Mouse (Mus musculus) liver, embryonic 12.5 days (tissue): ENCODE measurements around the gene Itpkb. TPM values are rescaled to one million over a fixed set of nuclear protein-coding genes. Genes with fewer than 3 reads are reported as not detected.

ENCODE experiments used
- ATAC-seq: fragments of 200-750 bp; cut with Nextera tagmentation; 2 replicates; pipeline ENCODE4 v1.8.0; 2017; ENCODE audit warnings: moderate number of reproducible peaks, mild to moderate bottlenecking, moderate library complexity
- H3K27ac ChIP-seq: fragments of 300-500 bp; sonication (generic); 2 replicates; pipeline ENCODE4 v1.5.1; 2016; ENCODE audit warnings: mild to moderate bottlenecking
- H3K27me3 ChIP-seq: fragments of 300-500 bp; sonication (generic); replicated peaks from 2 replicates; pipeline ENCODE4 v1.6.1; 2016; ENCODE audit warnings: mild to moderate bottlenecking, moderate library complexity
- H3K36me3 ChIP-seq: fragments of 300-500 bp; sonication (generic); 2 replicates; pipeline ENCODE4 v1.6.1; 2016; ENCODE audit warnings: mild to moderate bottlenecking, moderate library complexity
- H3K4me1 ChIP-seq: fragments of 300-500 bp; sonication (generic); 2 replicates; pipeline ENCODE4 v1.6.1; 2016
- H3K4me2 ChIP-seq: fragments of 300-500 bp; sonication (generic); 2 replicates; pipeline ENCODE4 v1.6.1; 2016; ENCODE audit warnings: mild to moderate bottlenecking, moderate library complexity
- H3K4me3 ChIP-seq: fragments of 300-500 bp; sonication (generic); 2 replicates; pipeline ENCODE4 v1.5.1; 2016; ENCODE audit warnings: mild to moderate bottlenecking, moderate library complexity
- H3K9ac ChIP-seq: fragments of 300-500 bp; sonication (generic); 2 replicates; pipeline ENCODE4 v1.6.1; 2016; ENCODE audit warnings: mild to moderate bottlenecking, moderate library complexity
- H3K9me3 ChIP-seq: fragments of 300-500 bp; sonication (generic); replicated peaks from 2 replicates; pipeline ENCODE4 v1.6.1; 2016; ENCODE audit warnings: mild to moderate bottlenecking, moderate library complexity
- WGBS: fragments of 180-500 bp; shearing (Covaris S2); methylation state at CpG from one replicate; pipeline ENCODE4 v1.1.7; 2016; ENCODE audit not compliant: insufficient replicate concordance; 5-methylcytosine and 5-hydroxymethylcytosine counted together
- polyA plus RNA-seq: library from polyadenylated mRNA; unstranded; fragments of >200 nt; fragmentation: Nextera tagmentation; extraction: Ambion mirVana; gene quantifications from 2 replicates; pipeline ENCODE4 v1.2.1, GENCODE M21; 2016

Gene Itpkb
- polyA plus RNA-seq, 1 experiment from 2014 or later = 4.3 TPM

DNA sequence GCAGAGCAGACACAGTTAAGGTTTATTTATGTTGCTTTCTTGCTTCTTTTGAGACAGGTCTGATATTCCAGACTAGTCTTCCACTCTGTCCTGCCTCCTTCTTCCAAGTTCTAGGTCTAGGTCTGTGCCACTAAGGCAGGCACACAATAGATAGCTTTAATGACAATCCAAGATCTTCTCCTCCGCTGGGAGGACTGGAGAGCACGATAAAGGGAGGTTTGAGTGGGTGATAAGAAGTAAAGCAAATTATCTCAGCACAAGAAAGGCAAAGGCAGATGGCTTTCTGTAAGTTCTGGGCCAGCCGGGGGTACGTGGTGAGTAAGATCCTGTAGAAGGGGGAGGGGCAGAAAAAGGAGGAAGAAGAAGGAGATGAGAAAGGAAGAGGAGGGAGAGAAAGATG lies 12.8 kb upstream of the Itpkb start:
- whole genome bisulfite sequencing = 5% methylated on average over 4 of the region's 4 CpGs
- Histone ChIP-seq H3K4me2 (peak overlapping the region; percentile 2; the same call in 1 of the 2 replicates), H3K27me3 (peaks cover 29% of the 10 kb centered on the region), H3K4me3 (no peak overlapping the region), H3K27ac (no peak overlapping the region), H3K9ac (no peak overlapping the region), H3K36me3 (no peaks in the 10 kb centered on the region), H3K4me1 (peaks cover 29% of the 10 kb centered on the region), H3K9me3 (no peaks in the 10 kb centered on the region)
- peak; percentile 58; the same call in 1 of the 2 replicates for ATAC-seq

DNA sequence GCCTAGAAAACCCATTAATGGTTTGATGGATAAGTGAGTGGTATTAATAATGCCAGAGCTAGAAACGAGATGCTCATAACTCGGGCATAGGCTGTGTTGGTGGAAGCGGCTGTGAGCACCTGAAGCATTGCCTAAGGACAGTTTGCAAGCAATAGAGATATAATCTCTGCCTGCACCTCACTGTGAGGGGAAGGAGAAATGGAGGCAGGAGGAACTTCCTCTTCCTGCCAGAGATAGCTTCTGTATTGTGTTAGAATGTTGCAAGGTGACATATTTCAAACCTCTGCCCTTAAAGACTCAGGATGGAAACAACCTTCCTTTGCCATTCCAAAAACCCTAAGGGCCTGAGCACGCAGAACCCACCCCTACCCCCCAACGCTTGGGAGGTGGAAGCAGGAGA lies 11.9 kb upstream of the Itpkb start:
- peaks cover 21% of the 10 kb centered on the region for H3K27me3 ChIP-seq
- 44% methylated on average over 5 of the region's 5 CpGs for WGBS
- ATAC-seq = no peak
- H3K27ac ChIP-seq = no peak overlapping the region
- no peaks in the 10 kb centered on the region for H3K9me3 ChIP-seq
- H3K36me3 ChIP-seq = no peaks in the 10 kb centered on the region
- H3K4me3 ChIP-seq = no peak overlapping the region
- no peak overlapping the region for H3K9ac ChIP-seq
- H3K4me1 ChIP-seq = peaks cover 27% of the 10 kb centered on the region
- H3K4me2 ChIP-seq = no peak overlapping the region

DNA sequence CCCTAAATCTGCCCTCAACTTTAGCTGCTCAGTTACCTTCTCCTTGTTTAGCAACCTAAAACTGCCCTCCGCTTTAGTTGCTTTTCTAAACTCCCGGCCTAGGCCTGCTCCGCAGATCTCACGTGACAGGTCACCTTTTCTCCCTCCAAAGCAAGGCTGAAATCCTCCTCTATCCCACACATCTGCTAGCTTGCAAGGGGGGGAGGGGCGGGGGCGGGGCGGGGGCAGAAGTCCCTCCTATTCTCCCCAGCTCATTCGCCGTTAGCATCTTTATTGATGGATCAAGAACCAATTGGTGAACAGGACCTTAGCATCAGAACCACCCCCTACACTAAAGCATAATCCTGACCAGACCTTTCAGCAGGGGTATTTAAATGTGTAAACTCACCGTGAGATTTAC lies 10.4 kb upstream of the Itpkb start:
- no peak overlapping the region for H3K4me3 ChIP-seq
- H3K9me3 ChIP-seq = no peaks in the 10 kb centered on the region
- H3K4me2 ChIP-seq = no peak overlapping the region
- ATAC-seq = no peak
- WGBS = 35% methylated on average over 10 of the region's 10 CpGs
- H3K27me3 ChIP-seq = peaks cover 6% of the 10 kb centered on the region; the same call in 1 of the 2 replicates
- H3K9ac ChIP-seq = no peak overlapping the region
- peaks cover 18% of the 10 kb centered on the region for H3K4me1 ChIP-seq
- H3K27ac ChIP-seq = no peak overlapping the region
- H3K36me3 ChIP-seq = no peaks in the 10 kb centered on the region

DNA sequence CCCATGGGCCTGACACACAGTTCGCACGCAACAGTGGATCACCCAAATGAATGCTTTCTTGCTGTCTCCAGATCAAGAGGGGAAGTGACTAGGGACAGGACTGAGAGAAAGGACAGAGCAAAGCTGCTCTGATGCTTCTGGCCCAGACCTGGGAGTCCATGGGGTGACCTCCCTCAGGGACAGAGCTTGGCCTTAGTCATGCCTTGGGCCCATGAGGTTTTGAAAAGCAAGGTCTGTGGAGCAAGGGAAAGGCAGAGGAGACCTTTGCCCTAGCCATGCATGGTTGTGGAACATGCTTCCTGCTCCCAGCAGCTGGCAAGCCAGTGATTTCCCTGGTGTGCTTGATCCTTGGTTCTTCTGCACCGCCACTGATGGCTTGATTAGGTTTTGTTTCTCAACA lies 7.4 kb upstream of the Itpkb start:
- Histone ChIP-seq H3K4me1 (peaks cover 8% of the 10 kb centered on the region), H3K36me3 (no peaks in the 10 kb centered on the region), H3K9ac (no peak overlapping the region), H3K4me3 (no peak overlapping the region), H3K4me2 (no peak overlapping the region), H3K9me3 (no peaks in the 10 kb centered on the region), H3K27me3 (0 out of 2 replicates have a peak, but pooled peaks cover 3% of the 10 kb centered on the region), H3K27ac (no peak overlapping the region)
- 84% methylated on average over 3 of the region's 3 CpGs for WGBS
- no peak for ATAC-seq

DNA sequence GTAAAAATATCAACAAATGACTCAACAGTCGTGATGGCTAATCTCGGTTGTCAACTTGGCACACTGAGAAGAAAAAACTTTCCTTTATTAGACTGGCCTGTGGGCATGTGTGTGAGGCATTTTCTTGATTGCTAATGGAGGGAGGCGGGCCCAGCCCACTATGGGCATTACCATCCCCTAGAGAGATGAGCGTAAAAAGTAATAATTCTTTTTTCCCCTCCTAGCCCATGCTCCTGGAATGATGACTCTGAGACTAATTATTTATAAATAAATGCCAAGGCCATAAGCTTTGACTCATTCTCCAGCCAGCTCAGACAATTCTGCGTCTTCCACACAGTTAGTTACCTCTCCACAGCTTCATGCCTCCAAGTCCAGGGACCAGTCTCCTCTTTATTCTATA lies 6.8 kb upstream of the Itpkb start:
- H3K9ac ChIP-seq = no peak overlapping the region
- H3K9me3 ChIP-seq = no peaks in the 10 kb centered on the region
- WGBS = 76% methylated on average over 5 of the region's 5 CpGs
- no peak overlapping the region for H3K27ac ChIP-seq
- no peak overlapping the region for H3K4me3 ChIP-seq
- H3K4me2 ChIP-seq = no peak overlapping the region
- ATAC-seq = no peak
- no peaks in the 10 kb centered on the region for H3K36me3 ChIP-seq
- 0 out of 2 replicates have a peak, but pooled peaks cover 3% of the 10 kb centered on the region for H3K27me3 ChIP-seq
- H3K4me1 ChIP-seq = peaks cover 2% of the 10 kb centered on the region

GRCm38 (mm10) chr1:180324271-180324670 lies 6.0 kb upstream of the Itpkb start:
- H3K9ac ChIP-seq = no peak overlapping the region
- H3K27me3 ChIP-seq = 0 out of 2 replicates have a peak, but pooled peaks cover 3% of the 10 kb centered on the region
- ATAC-seq = no peak
- H3K4me1 ChIP-seq = peaks cover 2% of the 10 kb centered on the region
- no peak overlapping the region for H3K4me2 ChIP-seq
- H3K27ac ChIP-seq = no peak overlapping the region
- no peak overlapping the region for H3K4me3 ChIP-seq
- no peaks in the 10 kb centered on the region for H3K36me3 ChIP-seq
- 74% methylated on average over 4 of the region's 4 CpGs for whole genome bisulfite sequencing
- no peaks in the 10 kb centered on the region for H3K9me3 ChIP-seq

- Histone ChIP-seq H3K9me3 (no peaks in the 10 kb centered on the region), H3K27ac (peak overlapping the region; percentile 52), H3K9ac (no peak overlapping the region), H3K36me3 (peaks cover 11% of the 10 kb centered on the region), H3K4me2 (peak overlapping the region; percentile 91), H3K4me1 (peaks cover 47% of the 10 kb centered on the region), H3K27me3 (peaks cover 38% of the 10 kb centered on the region), H3K4me3 (no peak overlapping the region)
- whole genome bisulfite sequencing = 23% methylated on average over 12 of the region's 12 CpGs
- peak; percentile 4; the same call in 1 of the 2 replicates for ATAC-seq
Measured at GRCm38 (mm10) chr1:180328794-180329665, 1.3 kb upstream of the Itpkb start.

- Histone ChIP-seq H3K9ac (no peak overlapping the region), H3K27me3 (peaks cover 39% of the 10 kb centered on the region), H3K4me3 (peak overlapping the region; percentile 10; the same call in 1 of the 2 replicates), H3K9me3 (no peaks in the 10 kb centered on the region), H3K36me3 (peaks cover 12% of the 10 kb centered on the region), H3K4me2 (peak overlapping the region; percentile 91), H3K27ac (peak overlapping the region; percentile 52), H3K4me1 (peaks cover 54% of the 10 kb centered on the region)
- 6% methylated on average over 6 of the region's 6 CpGs for WGBS
- peak; percentile 28; the same call in 1 of the 2 replicates for ATAC-seq
Measured at GRCm38 (mm10) chr1:180329706-180330105, 579 bp upstream of the Itpkb start.

GRCm38 (mm10) chr1:180330707-180331545 lies 641 bp downstream of the Itpkb start:
- Histone ChIP-seq H3K36me3 (peaks cover 12% of the 10 kb centered on the region), H3K9ac (peak overlapping the region; percentile 71), H3K4me3 (peak overlapping the region; percentile 68), H3K27ac (peak overlapping the region; percentile 81), H3K27me3 (peaks cover 39% of the 10 kb centered on the region), H3K4me1 (peaks cover 66% of the 10 kb centered on the region), H3K9me3 (no peaks in the 10 kb centered on the region), H3K4me2 (peak overlapping the region; percentile 91)
- peak; percentile 40; the same call in 1 of the 2 replicates for ATAC-seq
- WGBS = under 1% methylated on average over 56 of the region's 58 CpGs

GRCm38 (mm10) chr1:180331546-180332075 lies 1.3 kb downstream of the Itpkb start:
- Histone ChIP-seq H3K9me3 (no peaks in the 10 kb centered on the region), H3K36me3 (peaks cover 12% of the 10 kb centered on the region), H3K4me1 (peaks cover 73% of the 10 kb centered on the region), H3K4me3 (peak overlapping the region; percentile 68), H3K4me2 (peak overlapping the region; percentile 91), H3K27ac (no peak overlapping the region), H3K9ac (peak overlapping the region; percentile 71), H3K27me3 (peaks cover 39% of the 10 kb centered on the region)
- WGBS = 2% methylated on average over 21 of the region's 21 CpGs
- ATAC-seq = no peak

DNA sequence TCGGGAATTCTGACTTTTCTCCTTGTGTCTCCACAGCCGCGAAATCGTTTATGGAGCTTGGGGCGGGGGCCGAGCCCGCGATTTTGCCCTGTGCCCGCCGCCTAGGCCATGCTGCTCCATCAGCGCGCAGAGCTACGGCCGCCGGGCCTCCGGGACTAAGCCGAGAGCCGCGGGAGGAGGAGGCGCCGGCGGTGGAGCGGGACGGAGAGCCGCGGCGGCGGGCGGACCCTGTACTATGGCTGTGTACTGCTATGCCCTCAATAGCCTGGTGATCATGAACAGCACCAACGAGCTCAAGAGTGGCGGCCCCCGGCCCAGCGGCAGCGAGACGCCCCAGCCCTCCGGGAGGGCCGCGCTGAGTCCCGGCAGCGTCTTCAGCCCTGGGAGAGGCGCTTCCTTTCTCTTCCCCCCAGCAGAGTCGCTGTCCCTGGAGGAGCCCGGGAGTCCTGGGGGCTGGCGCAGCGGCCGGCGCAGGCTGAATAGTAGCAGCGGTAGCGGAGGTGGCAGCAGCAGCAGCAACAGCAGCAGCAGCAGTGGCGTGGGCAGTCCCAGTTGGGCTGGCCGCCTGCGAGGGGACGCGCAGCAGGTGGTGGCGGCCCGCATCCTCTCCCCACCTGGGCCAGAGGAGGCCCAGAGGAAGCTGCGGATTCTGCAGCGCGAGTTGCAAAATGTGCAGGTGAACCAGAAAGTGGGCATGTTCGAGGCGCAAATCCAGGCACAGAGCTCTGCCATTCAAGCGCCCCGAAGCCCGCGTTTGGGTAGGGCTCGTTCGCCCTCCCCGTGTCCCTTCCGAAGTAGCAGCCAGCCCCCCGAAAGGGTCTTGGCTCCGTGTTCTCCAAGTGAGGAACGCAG lies 2.0 kb downstream of the Itpkb start:
- WGBS = 19% methylated on average over 70 of the region's 72 CpGs
- peak; percentile 35; the same call in 1 of the 2 replicates for ATAC-seq

More for the DNA sequence above, 2.0 kb downstream of the Itpkb start:
- H3K36me3 ChIP-seq = peaks cover 12% of the 10 kb centered on the region
- peaks cover 39% of the 10 kb centered on the region for H3K27me3 ChIP-seq
- H3K4me3 ChIP-seq = peak overlapping the region; percentile 68
- H3K9me3 ChIP-seq = no peaks in the 10 kb centered on the region
- H3K4me2 ChIP-seq = peak overlapping the region; percentile 91
- no peak overlapping the region for H3K27ac ChIP-seq
- H3K9ac ChIP-seq = peak overlapping the region; percentile 71
- peaks cover 74% of the 10 kb centered on the region for H3K4me1 ChIP-seq
